Mouse (Mus musculus): ENCODE data around the gene Olfr91.
"Not testable (repeated sequence)": the region's sequence is repeated elsewhere in the genome, so short reads cannot be mapped to it uniquely, and the experiment has no call there.

Olfr91 gene

DNA sequence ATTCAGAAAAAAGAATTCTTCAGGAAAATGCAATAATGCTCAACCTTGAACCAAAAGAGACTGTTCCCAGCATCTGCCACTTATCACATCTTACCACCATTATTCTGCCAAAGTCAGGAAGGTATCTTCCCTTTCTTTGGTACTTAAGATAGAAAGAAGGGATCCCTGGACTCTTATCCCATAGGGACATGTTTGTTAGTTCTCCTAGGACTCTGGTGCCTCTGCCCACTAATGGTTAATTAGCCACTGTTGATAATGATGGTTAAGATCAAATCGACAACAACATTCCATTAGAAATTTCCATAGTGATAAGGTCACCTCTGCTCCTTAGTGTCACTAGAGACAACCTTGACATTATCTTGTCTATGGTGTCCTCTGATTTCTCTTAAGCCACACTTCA, at the start of gene Olfr91:
Olfr91 (minus strand) TSS at position 101 of the 400 bp plus-strand sequence.
- DNase-seq (ENCODE audit: low spot score in 2 of 2), result no peak

DNA sequence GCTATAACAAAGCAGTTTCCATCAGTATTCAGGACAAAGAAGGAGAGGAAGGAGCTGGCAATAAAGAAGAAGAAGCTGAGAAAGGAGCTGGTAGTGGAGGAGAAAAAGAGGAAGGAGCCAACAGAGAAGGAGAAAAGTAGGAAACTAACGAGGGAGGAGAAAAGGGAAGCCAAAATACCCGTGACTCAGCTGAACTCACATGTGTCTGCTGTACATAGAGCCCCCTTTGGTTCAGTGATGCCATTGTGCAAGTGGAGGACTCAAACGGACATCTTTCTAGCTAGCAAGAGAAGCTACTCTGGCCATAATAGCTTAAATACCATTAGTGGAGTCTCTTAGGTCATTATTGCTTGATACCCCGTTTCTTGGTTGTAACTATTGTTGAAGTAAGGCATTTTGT, 33.3 kb upstream of the Olfr91 start:
- DNase-seq (ENCODE audit: low spot score in 2 of 2), result not testable (repeated sequence)

DNA sequence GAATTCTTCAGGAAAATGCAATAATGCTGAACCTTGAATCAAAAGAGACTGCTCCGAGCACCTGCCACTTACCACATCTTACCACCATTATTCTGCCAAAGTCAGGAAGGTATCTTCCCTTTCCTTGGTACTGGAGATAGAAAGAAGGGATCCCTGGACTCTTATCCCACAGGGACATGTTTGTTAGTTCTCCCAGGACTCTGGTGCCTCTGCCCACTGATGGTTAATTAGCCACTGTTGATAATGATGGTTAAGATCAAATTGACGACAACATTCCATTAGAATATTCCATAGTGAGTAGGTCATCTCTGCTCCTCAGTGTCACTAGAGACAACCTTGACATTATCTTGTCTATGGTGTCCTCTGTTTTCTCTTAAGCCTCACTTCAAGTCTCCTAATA, 21.9 kb upstream of the Olfr91 start, which contains the start of gene Olfr92:
Olfr92 (minus strand) TSS at position 101 of the 400 bp plus-strand sequence.
- DNase-seq (ENCODE audit: low spot score in 2 of 2), result no peak

DNA sequence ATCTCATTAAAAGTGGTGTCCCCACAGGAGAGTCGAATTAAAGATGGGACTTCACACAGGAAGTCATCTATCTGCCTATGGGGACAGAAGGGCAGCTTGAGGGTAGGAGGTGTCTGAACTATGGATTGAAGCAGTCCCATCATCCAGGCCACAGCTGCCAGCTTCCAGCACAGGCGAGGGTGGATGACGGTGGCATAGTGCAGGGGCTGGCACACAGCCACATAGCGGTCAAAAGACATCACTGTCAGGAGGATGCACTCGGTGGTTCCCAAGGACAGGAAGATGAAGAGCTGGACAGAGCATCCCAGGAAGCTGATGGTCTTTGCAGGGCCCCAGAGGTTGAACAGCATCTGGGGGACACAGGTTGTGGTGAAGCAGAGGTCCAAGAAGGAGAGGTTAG, 4.8 kb downstream of the Olfr91 start:
- DNase-seq (ENCODE audit: low spot score in 2 of 2), result no peak

DNA sequence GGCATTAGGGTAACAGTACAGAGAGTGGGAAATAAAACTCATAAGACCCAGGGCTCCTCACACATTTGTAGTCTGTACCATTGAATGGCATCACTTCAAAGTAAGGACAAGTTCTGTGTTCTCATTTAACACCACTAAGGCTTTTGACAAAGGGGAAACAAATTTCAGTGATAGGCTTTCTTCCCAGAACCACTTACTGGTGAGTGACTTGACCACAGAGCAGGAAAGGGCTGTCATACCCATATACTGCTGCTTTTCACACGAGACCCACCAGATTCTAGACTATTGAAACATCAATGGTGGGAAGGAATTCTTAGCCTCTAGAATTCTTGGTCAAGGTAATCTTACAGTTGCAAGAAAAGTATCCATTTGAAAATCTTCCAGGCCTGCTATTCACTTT, 5.9 kb downstream of the Olfr91 start:
- no peak for DNase-seq (ENCODE audit: low spot score in 2 of 2)

DNA sequence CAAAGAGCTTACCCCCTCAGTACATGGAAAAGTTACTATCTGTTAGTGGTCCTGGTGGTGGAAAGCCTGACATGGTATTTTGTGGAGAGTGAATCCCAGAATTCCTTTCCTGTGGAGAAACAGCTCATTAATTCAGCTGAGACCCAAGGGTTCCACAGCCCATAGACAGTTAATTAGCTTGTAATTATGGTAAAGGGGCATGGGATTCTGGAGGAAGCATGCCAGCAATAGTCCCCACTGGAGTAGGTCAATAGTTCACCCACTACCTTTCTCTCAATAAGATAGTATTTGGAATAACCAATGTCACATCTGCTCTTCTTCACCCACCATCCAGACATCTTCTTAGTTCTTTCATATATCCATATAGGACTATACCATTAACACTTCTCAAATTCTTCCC, 9.7 kb downstream of the Olfr91 start, which contains the start of gene Olfr90:
Olfr90 (minus strand) TSS at position 101 of the 400 bp plus-strand sequence.
- no peak for DNase-seq (ENCODE audit: low spot score in 2 of 2)

DNA sequence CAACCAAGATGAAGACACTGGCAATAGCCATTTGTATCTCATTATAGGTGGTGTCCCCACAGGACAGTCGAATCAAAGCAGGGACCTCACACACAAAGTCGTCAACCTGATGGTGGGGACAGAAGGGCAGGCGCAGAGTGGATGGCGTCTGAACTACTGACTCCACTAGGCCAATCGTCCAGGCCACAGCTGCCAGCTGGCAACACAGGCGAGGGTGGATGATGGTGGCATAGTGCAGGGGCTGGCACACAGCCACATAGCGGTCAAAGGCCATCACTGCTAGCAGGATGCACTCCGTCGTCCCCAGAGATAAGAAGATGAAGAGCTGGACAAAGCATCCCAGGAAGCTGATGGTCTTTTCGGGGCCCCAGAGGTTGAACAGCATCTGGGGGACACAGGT, 12.5 kb downstream of the Olfr91 start:
- no peak for DNase-seq (ENCODE audit: low spot score in 2 of 2)

DNA sequence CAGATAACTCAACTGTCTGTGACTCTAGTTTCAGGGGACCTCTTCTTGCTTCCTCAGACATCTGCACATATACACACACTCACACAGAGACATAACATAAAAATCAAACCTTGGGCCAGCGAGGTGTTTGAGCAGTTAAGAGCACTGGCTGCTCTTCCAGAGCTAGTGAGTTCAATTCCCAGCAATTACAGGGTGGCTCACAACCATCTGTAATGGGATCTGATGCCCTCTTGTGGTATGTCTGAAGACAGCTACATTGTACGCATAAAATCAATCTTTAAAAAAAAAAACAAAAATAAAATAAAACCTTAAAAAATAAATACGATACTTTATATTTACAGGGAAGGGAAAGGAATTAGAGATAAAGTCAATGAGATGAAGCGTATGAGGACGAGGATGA, 13.4 kb downstream of the Olfr91 start:
- no peak for DNase-seq (ENCODE audit: low spot score in 2 of 2)

DNA sequence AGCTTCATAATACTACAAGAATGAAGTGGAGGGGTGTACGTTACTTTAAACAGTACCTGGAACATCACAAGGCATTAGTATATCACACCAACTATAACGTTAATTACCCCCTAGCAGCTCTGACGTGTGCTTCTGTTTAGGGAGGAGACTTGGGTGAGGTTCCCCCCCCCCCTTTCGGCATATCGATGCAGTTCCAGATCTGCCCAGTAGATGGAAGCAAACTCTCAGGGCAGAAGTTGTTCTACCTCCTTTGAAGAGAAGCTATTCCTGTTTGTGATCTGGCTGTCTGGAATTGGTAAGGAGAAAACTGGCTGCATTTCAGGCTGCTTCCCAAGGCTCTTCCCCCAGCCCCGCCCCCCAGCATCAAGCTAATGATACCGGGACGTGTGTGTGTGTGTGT, 14.8 kb downstream of the Olfr91 start:
- DNase-seq (ENCODE audit: low spot score in 2 of 2), result peak in 1 of 2 experiments; percentile 17

DNA sequence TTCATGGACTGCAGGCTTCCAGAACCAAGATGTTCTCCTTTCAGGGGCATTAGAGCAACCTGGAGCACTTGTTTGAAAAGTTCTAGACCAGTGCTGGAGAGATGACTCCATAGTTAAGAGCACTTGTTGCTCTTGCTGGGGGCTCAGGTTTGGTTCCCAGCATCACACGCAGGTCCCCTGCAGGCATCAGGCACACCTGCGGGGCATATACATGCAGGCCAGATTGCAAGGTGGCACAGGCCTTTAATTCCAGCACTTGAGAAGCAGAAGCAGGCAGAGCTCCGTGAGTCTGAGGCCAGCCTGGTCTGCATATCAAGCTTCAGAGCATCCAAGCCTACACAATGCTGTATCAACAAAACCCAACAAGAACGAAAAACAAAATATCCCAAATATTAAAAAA, 16.4 kb downstream of the Olfr91 start:
- no peak for DNase-seq (ENCODE audit: low spot score in 2 of 2)

DNA sequence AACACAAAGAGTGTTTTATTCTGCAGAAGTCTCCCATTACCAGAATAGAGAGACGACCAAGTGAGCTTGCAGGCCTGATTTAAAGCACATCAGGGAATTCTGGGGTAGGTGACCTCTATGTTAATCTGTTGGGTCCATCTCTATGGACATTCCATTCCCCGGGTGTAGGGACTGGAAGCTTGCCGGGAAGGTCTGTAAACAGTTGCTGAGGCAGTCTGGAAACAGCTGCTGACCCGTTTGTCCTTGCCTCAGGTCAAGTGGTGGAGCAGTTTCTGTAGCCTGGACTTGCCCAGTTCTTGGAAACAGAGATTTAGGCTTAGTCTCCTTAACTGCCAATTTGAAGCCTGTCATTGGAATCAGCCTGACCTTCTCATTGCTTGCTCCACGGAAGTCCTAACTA, 18.0 kb downstream of the Olfr91 start:
- no peak for DNase-seq (ENCODE audit: low spot score in 2 of 2)

DNA sequence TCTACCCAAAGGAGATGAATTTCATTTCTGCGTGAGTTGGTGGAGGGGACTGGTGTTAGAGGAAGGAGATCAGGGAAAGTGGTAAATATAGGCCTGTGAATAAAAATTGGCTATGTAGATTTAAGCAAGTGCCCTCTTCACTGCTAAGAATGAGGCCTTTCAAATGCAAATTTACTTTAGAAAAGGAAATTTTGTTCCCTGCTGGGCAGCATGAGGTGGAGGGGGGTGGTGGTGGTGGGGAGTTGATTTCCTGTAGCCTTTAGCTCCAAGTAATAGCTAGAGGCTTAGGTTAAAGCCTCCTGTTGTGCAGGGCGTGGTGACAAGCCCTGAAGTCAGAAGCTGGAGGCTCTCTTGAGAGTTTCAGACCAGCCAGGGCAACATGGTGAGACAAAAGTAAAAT, 19.1 kb downstream of the Olfr91 start:
- no peak for DNase-seq (ENCODE audit: low spot score in 2 of 2)

DNA sequence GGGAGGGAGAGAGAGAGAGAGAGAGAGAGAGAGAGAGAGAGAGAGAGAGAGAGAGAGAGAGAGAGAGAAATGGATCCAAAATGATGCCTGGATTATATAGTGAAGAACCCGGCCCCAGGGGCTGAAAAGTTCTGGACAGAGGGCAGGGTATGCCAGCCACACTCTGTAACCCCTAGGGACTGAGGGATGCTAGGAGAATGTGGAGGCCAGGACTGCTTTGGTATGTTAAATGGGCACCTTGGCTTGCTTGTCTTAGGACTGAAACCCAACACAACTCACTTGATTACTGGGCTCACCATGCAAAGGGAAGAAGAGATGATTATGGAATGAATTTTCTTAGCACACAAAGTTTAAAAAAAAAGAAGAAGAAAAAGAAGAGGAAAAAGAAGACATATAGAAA, 19.9 kb downstream of the Olfr91 start:
- DNase-seq (ENCODE audit: low spot score in 2 of 2), result no peak

DNA sequence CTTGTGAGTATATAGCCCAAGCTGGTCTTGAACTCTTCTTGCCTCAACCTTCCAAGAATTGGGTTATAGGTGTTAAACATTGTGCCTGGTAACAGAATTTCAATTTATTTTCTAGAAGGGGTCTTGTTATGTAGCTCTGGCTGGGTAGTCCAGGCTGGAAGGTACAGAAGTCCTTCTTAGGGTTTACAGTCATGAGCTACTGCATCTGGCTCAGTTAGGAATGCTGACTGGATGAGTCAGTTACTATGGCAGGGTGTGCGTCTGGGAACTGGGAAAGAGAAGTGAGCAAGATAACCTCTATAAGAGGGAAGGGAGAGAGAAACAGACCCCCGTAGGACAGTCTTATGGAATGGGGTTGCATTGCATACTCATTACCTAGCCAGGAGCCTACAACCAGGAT, 22.3 kb downstream of the Olfr91 start:
- DNase-seq (ENCODE audit: low spot score in 2 of 2), result no peak

DNA sequence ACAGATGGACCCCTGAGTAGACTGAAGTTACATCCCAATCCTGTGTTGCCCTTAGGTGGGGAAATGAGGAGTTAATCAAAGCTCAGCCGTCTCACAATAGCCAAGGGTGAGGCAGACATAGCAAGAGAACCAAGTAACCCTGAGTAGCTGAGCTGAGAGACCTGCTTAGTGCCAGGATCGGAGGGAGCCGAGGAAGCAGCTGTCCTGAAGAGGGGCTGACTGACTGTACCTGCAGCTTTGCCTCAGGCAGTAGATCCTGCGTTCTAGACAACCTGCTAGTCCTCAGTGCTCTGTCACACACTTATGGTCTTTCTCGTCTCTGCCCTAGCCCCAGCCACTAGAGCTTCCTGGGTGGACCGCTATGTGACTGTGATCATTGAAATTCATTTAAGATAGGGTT, 22.9 kb downstream of the Olfr91 start:
- DNase-seq (ENCODE audit: low spot score in 2 of 2), result no peak

DNA sequence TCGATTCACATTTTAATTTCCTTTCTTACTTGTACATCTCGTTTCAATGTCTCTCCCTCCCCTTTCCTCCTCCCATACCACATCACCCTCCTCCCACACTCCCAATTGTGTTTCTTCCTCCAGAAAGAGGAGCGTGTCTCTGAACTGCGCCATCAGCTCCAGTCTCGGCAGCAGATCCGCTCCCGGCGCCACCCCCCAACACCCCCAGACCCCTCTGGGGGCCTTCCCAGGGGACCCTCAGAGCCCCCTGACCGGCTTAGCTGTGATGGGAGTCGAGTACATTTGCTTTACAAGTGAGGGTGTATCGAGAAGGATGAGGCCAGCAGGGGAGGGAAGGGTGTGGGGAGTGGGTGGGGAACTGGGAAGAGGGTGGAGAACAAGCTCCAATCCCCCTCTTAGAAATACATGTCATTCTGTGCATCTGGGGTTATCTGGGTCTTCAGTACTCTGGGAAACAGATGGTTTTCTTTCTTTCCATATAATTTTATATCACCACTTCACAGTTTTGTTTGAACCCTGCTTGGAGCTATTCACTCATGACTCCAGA, 25.3 kb downstream of the Olfr91 start:
- no peak for DNase-seq (ENCODE audit: low spot score in 2 of 2)

DNA sequence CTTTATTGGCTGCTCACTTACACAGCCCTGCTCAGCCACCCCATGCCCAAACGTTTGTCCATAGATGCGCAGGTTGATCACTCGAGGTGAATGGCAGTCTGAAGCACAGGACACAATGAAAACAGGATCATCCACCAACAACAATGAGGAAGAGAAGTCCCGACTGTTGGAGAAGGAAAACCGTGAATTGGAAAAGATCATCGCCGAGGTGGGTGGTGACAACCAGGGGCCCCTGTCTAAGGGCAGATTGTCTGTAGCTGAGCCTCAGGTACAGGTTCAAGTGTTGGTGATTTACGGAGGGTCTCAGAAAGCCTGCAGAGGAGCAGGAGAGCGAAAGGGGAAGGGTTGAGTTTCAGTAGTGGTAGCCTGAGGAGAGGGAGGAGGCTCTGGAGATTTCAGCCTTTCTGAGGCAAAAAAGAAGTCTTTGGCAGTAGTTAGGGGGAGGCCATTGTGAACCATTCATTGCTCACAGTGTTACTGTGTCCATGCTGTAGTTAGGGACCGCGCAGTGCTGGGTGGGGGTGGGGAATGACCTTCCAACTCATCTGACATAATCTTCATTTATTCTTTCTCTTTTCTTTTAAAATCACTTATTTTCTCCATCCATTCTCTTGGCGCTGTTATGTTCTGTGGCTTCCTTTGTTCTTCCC, 25.9 kb downstream of the Olfr91 start:
- no peak for DNase-seq (ENCODE audit: low spot score in 2 of 2)

DNA sequence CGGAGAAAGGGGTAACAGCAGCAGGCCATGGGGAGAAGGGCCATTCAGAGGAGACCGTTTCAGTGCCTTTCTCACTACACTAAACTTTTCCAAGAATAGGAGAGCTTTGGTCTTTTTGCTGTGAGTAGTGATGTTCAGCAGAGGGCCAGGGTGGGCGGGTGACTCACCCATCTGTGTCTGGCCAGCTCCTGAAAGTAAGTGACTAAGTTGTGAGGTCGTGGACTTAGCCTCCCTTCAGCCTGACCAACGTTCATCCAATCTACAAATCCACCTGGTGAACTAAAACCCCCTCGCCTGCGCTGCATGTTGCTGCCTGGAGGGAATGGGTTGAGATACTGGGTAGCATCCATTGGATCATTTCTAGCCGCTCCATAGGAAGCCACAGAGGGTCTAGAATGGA, 28.0 kb downstream of the Olfr91 start:
- no peak for DNase-seq (ENCODE audit: low spot score in 2 of 2)

DNA sequence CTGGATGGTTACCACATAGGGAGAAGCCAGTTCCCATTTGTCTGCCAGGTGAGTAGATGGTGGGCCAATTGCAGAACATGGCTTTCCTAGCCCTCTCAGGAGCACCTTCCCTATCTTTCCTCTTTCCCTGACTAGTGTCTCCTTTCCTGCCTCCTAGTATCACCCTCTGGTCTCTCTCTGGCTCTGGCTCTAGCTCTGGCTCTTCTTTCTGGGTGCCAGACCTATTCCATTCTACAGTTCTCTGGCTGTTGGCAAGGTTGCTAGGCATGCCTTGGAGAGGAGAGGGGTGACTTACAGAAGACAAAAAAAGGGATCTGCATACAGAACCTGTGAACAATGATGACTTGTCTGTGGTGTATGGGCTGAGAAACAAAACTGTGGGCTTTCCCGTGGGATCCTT, 30.2 kb downstream of the Olfr91 start:
- DNase-seq (ENCODE audit: low spot score in 2 of 2), result no peak

DNA sequence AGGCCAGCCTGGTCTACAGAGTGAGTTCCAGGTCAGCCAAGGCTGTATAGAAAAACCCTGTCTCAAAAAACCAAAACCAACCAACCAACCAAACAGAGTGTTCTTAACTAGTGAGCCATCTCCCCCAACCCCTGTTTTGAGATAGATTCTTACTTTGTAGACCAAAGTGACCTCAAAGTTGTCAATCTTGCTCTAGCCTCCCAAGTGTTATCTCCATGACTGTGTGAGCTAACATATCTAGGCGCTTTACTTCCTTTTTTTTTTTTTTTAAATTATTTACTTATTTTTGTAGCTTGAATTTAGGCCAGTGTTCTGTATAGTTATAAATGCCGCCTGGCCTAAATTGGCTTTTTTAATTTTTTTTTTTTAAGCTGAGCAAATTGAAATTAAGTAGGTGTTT, 32.1 kb downstream of the Olfr91 start:
- DNase-seq (ENCODE audit: low spot score in 2 of 2), result no peak

DNA sequence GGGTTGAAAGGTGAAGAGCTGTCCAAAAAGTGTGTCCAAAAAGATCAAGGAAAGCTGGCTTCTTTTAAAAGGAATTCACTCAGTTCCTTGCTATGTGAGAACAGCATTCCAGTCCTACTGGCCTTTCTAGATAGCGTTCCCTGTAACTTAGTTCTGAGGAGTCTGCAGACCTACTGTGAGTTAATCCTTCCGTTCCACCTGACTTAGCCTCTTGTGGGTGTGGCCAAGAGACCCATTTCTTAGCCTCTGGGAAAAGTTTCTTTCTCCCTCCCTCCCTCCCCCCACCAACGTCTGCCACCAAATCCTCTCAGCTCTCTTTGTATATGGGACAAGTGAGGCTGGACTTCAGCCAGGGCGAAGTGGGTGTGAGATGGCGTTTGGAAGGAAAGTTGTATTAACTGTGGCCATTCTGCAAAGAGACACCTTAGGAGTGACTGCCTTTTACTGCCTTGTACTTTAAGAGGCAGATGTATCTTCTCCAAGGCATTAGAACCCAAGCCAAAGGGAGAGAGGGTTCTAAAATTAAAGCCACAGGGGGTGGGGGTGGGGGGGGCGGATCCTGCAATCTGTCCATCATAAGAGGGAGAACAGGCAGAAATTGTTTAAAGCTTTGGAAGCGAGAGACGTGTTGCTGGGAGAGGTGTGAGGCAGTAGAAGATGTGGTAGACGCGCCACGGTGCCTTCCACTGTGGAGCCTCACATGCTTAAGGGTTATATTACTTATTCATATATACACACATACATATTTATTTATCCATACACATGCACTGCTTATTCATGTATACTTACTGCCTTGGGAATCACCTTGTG, 34.2 kb downstream of the Olfr91 start:
- no peak for DNase-seq (ENCODE audit: low spot score in 2 of 2)

DNA sequence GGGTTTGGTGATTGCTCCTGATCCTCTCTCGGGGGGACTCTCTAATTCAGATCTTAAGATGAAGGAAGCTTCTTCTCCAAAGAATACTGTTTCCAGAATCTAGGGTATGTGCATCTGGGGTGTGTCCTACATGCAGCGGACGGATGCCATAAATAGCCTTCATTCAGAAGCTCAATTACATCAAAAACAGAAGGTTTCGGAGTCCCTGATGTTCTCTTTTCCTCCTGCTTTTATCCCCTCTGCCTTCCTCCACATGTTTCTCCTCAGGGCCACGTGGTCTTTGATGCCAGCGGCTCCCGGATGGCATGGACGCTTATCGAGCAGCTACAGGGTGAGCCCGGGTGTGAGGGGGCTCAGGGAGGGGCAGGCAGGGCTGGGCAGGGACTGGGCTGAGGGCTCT, 35.0 kb downstream of the Olfr91 start:
- no peak for DNase-seq (ENCODE audit: low spot score in 2 of 2)

DNA sequence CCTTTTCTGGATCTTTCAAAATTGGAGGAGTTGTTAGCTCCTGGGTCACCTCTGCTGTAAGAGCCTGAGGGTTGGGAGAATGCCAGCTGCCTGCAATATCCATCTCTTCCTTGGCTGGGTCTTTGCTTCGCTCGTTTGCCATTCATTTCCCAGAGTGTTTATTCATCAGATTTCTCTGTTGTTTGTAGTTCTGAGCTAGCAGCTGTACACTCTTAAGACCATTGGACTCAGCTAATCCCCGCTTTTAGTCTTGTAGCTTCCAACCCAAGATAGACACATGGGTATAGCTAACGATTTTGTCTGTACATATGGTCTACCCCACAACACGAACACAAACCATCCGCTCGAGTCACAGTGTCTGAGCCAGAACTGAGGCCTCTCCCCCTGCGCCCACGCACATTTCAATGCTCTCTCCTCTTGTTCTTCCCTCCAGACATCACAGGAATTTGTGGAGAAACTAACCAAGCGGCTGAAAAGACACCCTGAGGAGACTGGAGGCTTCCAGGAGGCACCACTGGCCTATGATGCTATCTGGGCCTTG, 35.9 kb downstream of the Olfr91 start:
- DNase-seq (ENCODE audit: low spot score in 2 of 2), result no peak
